Mouse (Mus musculus) ZHBTc4 (cell line): ENCODE results near the gene Defb45.

Experiments
- DNase-seq: peaks from one replicate; pipeline ENCODE4 v3.0.0-alpha.2; 2011; ENCODE audit warnings: low read depth, low spot score

Defb45 gene

GRCm38 (mm10) chr2:152599299-152599698, at the start of gene Defb45:
Gene Defb45, minus strand, starts transcription at chr2:152599399.
- DNase-seq = no peak

GRCm38 (mm10) chr2:152639406-152640113, 40.4 kb upstream of the Defb45 start:
- DNase-seq = no peak

GRCm38 (mm10) chr2:152638865-152639264, 39.7 kb upstream of the Defb45 start:
- no peak for DNase-seq

GRCm38 (mm10) chr2:152637381-152637780, 38.2 kb upstream of the Defb45 start:
- no peak for DNase-seq

GRCm38 (mm10) chr2:152637006-152637322, 37.8 kb upstream of the Defb45 start:
- DNase-seq = no peak

- DNase-seq = no peak
Measured at GRCm38 (mm10) chr2:152636246-152637005, 37.2 kb upstream of the Defb45 start.

GRCm38 (mm10) chr2:152634311-152634710, 35.1 kb upstream of the Defb45 start:
- DNase-seq = peak; percentile 78

- no peak for DNase-seq
Measured at GRCm38 (mm10) chr2:152633334-152633733, 34.1 kb upstream of the Defb45 start.

- DNase-seq = no peak
Measured at GRCm38 (mm10) chr2:152629904-152630303, 30.7 kb upstream of the Defb45 start.

- no peak for DNase-seq
Measured at GRCm38 (mm10) chr2:152629239-152629638, 30.0 kb upstream of the Defb45 start.

- DNase-seq = no peak
Measured at GRCm38 (mm10) chr2:152628066-152628465, 28.9 kb upstream of the Defb45 start.

GRCm38 (mm10) chr2:152626774-152627591, 27.8 kb upstream of the Defb45 start, which contains the start of gene Rem1:
Gene Rem1, plus strand, starts transcription at chr2:152626951.
- peak; percentile 20 for DNase-seq

GRCm38 (mm10) chr2:152625256-152625655, 26.1 kb upstream of the Defb45 start:
- DNase-seq = no peak

- no peak for DNase-seq
Measured at GRCm38 (mm10) chr2:152624566-152624965, 25.4 kb upstream of the Defb45 start.

GRCm38 (mm10) chr2:152622953-152623352, 23.8 kb upstream of the Defb45 start, which contains the start of gene Defb25:
Gene Defb25, minus strand, starts transcription at chr2:152623053.
- DNase-seq = no peak

GRCm38 (mm10) chr2:152622151-152622550, 23.0 kb upstream of the Defb45 start:
- no peak for DNase-seq

- no peak for DNase-seq
Measured at GRCm38 (mm10) chr2:152620367-152621134, 21.4 kb upstream of the Defb45 start.

GRCm38 (mm10) chr2:152617374-152617773, 18.2 kb upstream of the Defb45 start:
- peak; percentile 74 for DNase-seq

- DNase-seq = no peak
Measured at GRCm38 (mm10) chr2:152616470-152616869, 17.3 kb upstream of the Defb45 start.

GRCm38 (mm10) chr2:152615563-152615962, 16.4 kb upstream of the Defb45 start:
- peak; percentile 83 for DNase-seq

GRCm38 (mm10) chr2:152612193-152612592, 13.0 kb upstream of the Defb45 start:
- DNase-seq = peak; percentile 75
